Mouse (Mus musculus): ENCODE results near the gene Snapc2.

Snapc2 gene

GRCm38 (mm10) chr8:4292738-4293137, 39.9 kb downstream of the Snapc2 start:
- TF ChIP-seq GATA4 (IDR thresholded peaks at IDR 0.05; ENCODE audit: insufficient replicate concordance, low read length) = no peak

GRCm38 (mm10) chr8:4297822-4298221, 44.9 kb downstream of the Snapc2 start:
- TF ChIP-seq GATA4 (IDR thresholded peaks at IDR 0.05; ENCODE audit: insufficient replicate concordance, low read length) = no peak

- no peak for TF ChIP-seq GATA4 (IDR thresholded peaks at IDR 0.05; ENCODE audit: insufficient replicate concordance, low read length)
Measured at GRCm38 (mm10) chr8:4304124-4304547, 51.3 kb downstream of the Snapc2 start.
